Mouse (Mus musculus): ENCODE measurements at regions not wholly inside any gene's neighbourhood (a gene's known extent, or its start where the extent isn't known, plus 50 kb on each side); places are given as distances from the start of the nearest gene placed in this dataset.

DNA sequence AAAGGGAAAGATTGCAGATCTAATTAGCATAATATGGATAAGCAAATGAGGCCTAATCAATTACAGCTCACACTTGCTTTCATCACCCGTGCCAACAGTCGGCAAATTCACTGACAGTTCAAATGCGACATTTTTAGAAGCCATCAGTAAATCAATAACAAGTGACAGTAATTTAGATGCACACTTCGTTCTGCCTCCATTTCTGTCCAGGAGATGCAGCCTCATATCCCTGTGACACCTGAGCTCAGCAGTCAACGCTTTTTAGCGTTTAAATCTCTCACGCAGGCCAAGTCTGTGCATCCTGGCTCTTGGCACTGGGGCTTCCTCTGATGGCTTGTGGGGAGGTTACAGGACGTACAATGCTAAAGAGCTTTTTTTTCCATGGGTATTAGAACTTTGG is 218.0 kb downstream of the Nuf2 start:
- H3K27me3 ChIP-seq, result no peaks in the 10 kb centered on the region
- 0 out of 2 replicates have a peak, but pooled peaks cover 2% of the 10 kb centered on the region for H3K4me1 ChIP-seq
- no peak overlapping the region for H3K27ac ChIP-seq (replicated peaks)
- H3K36me3 ChIP-seq, result no peaks in the 10 kb centered on the region
- no peak overlapping the region for H3K9ac ChIP-seq
- no peaks in the 10 kb centered on the region for H3K9me3 ChIP-seq (replicated peaks)
- WGBS, result 62% methylated on average over 8 of the region's 8 CpGs
- no peak for ATAC-seq (ENCODE audit: insufficient number of reproducible peaks, low FRiP score, low TSS enrichment, low read depth)
- no peak overlapping the region for H3K4me3 ChIP-seq (replicated peaks)
- no peak overlapping the region for H3K4me2 ChIP-seq (replicated peaks)

DNA sequence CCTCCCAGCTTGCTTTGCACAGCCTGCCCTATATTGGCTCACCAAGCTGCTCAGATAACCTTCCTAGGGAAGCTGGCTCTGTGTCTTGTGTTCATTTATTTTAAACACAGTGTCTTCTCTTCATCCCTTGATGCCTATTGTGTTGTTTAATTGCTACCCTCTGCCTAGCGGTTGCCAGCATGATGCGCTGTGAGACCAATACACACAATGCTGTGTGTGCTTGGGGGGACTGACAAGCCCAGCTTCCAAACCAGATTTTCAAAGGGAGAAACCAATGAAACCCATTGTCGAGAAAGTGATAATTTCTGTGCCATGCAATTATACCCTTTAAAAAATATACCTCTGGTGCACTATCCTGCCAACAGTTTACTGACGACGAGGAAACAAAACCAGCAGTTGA is 247.8 kb downstream of the Nuf2 start:
- Histone ChIP-seq H3K36me3 (no peaks in the 10 kb centered on the region), H3K9ac (no peak overlapping the region), H3K27me3 (no peaks in the 10 kb centered on the region), H3K4me1 (no peaks in the 10 kb centered on the region), H3K9me3 (replicated peaks) (no peaks in the 10 kb centered on the region), H3K4me3 (replicated peaks) (no peak overlapping the region), H3K27ac (replicated peaks) (no peak overlapping the region), H3K4me2 (replicated peaks) (no peak overlapping the region)
- ATAC-seq (ENCODE audit: insufficient number of reproducible peaks, low FRiP score, low TSS enrichment, low read depth), result no peak
- 80% methylated on average over 5 of the region's 5 CpGs for WGBS

GRCm38 (mm10) chr1:169270750-169271149 is 260.5 kb downstream of the Nuf2 start:
- H3K4me3 ChIP-seq (replicated peaks), result no peak overlapping the region
- no peaks in the 10 kb centered on the region for H3K27me3 ChIP-seq
- no peak overlapping the region for H3K27ac ChIP-seq (replicated peaks)
- ATAC-seq (ENCODE audit: insufficient number of reproducible peaks, low FRiP score, low TSS enrichment, low read depth), result no peak
- 60% methylated on average over 4 of the region's 4 CpGs for WGBS
- H3K4me2 ChIP-seq (replicated peaks), result no peak overlapping the region
- H3K36me3 ChIP-seq, result no peaks in the 10 kb centered on the region
- no peak overlapping the region for H3K9ac ChIP-seq
- H3K4me1 ChIP-seq, result no peaks in the 10 kb centered on the region
- H3K9me3 ChIP-seq (replicated peaks), result no peaks in the 10 kb centered on the region

GRCm38 (mm10) chr1:169263984-169264660 is 267.1 kb downstream of the Nuf2 start:
- Histone ChIP-seq H3K9ac (no peak overlapping the region), H3K27ac (replicated peaks) (no peak overlapping the region), H3K36me3 (no peaks in the 10 kb centered on the region), H3K27me3 (no peaks in the 10 kb centered on the region), H3K9me3 (replicated peaks) (no peaks in the 10 kb centered on the region), H3K4me3 (replicated peaks) (no peak overlapping the region), H3K4me1 (no peaks in the 10 kb centered on the region), H3K4me2 (replicated peaks) (no peak overlapping the region)
- no peak for ATAC-seq (ENCODE audit: insufficient number of reproducible peaks, low FRiP score, low TSS enrichment, low read depth)
- WGBS, result 52% methylated on average over 5 of the region's 5 CpGs

DNA sequence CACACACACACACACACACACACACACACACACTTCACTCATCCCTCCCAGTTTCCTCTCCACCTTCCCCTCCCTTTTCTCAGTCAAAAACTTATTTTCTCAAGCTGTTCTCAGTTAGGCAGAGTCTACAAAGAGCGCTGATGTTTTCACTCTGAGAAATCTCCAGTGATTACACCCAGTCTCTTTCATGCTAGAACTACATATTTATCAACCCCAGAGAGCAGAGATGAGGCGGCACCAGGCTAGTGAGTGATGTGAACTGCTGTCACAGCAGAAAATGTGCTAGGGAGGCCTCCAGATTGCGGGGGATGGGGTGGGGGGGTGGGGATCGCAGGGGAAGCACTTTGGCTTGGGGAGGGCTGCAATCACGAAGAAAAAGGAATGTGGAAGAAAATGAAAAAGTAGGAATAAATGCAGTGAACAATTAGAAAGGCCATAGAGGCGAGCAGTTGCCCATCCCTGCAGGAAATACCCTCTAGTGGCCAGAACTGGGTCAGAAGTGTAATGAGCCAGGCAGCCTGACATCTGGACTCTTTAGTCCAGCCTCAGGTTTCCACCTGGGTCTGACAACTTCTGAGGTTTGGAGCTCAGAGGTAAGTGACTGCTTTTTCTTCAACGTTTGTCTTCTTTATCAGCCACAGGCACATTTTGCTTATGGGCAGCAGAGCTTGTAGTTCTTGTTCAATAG is 276.9 kb downstream of the Nuf2 start:
- no peaks in the 10 kb centered on the region for H3K27me3 ChIP-seq
- H3K4me3 ChIP-seq (replicated peaks), result no peak overlapping the region
- WGBS, result 30% methylated on average over 7 of the region's 7 CpGs
- H3K4me2 ChIP-seq (replicated peaks), result no peak overlapping the region
- H3K4me1 ChIP-seq, result no peaks in the 10 kb centered on the region
- no peaks in the 10 kb centered on the region for H3K36me3 ChIP-seq
- H3K9ac ChIP-seq, result no peak overlapping the region
- ATAC-seq (ENCODE audit: insufficient number of reproducible peaks, low FRiP score, low TSS enrichment, low read depth), result no peak
- no peak overlapping the region for H3K27ac ChIP-seq (replicated peaks)
- no peaks in the 10 kb centered on the region for H3K9me3 ChIP-seq (replicated peaks)

- Histone ChIP-seq H3K4me2 (replicated peaks) (no peak overlapping the region), H3K9me3 (replicated peaks) (no peaks in the 10 kb centered on the region), H3K4me3 (replicated peaks) (no peak overlapping the region), H3K27ac (replicated peaks) (no peak overlapping the region), H3K9ac (no peak overlapping the region), H3K4me1 (no peaks in the 10 kb centered on the region), H3K36me3 (no peaks in the 10 kb centered on the region), H3K27me3 (no peaks in the 10 kb centered on the region)
- ATAC-seq (ENCODE audit: insufficient number of reproducible peaks, low FRiP score, low TSS enrichment, low read depth), result no peak
- WGBS, result 77% methylated on average over 2 of the region's 2 CpGs
Measured at GRCm38 (mm10) chr1:169252189-169252588, 279.1 kb downstream of the Nuf2 start.

GRCm38 (mm10) chr1:169249021-169249420 is 282.2 kb downstream of the Nuf2 start:
- WGBS, result 82% methylated on average over 7 of the region's 7 CpGs
- ATAC-seq (ENCODE audit: insufficient number of reproducible peaks, low FRiP score, low TSS enrichment, low read depth), result no peak
- no peak overlapping the region for H3K9ac ChIP-seq
- H3K4me2 ChIP-seq (replicated peaks), result no peak overlapping the region
- H3K36me3 ChIP-seq, result no peaks in the 10 kb centered on the region
- no peaks in the 10 kb centered on the region for H3K27me3 ChIP-seq
- no peak overlapping the region for H3K4me3 ChIP-seq (replicated peaks)
- H3K4me1 ChIP-seq, result no peaks in the 10 kb centered on the region
- H3K9me3 ChIP-seq (replicated peaks), result no peaks in the 10 kb centered on the region
- H3K27ac ChIP-seq (replicated peaks), result no peak overlapping the region

DNA sequence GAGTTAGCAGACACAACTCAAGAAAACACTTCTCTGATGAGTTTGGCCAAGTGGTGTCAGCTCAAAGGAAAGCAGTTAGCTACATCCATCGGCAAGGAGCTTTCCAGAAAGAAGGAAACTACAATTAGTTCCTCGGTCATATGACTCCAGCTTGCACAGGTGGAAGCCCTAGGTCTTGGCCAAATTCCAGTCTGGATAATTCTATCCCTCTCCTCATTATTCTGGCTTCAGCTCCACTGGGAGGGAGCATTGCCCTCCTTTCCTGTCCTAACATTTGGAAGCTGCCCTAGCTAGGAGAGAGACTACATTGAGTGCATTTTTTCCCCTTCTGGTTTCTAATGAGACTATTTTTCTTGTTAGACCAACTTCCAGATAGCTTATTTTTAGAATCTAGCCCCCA is 290.9 kb downstream of the Nuf2 start:
- Histone ChIP-seq H3K27me3 (no peaks in the 10 kb centered on the region), H3K4me1 (no peaks in the 10 kb centered on the region), H3K4me2 (replicated peaks) (no peak overlapping the region), H3K4me3 (replicated peaks) (no peak overlapping the region), H3K27ac (replicated peaks) (no peak overlapping the region), H3K9me3 (replicated peaks) (no peaks in the 10 kb centered on the region), H3K9ac (no peak overlapping the region), H3K36me3 (no peaks in the 10 kb centered on the region)
- ATAC-seq (ENCODE audit: insufficient number of reproducible peaks, low FRiP score, low TSS enrichment, low read depth), result no peak
- 49% methylated on average over 2 of the region's 2 CpGs for WGBS

GRCm38 (mm10) chr1:169238671-169239090 is 292.6 kb downstream of the Nuf2 start:
- H3K4me2 ChIP-seq (replicated peaks), result 0 out of 2 replicates have a peak overlapping the region, but pooled peaks have one; percentile 21
- H3K4me3 ChIP-seq (replicated peaks), result no peak overlapping the region
- H3K27ac ChIP-seq (replicated peaks), result no peak overlapping the region
- no peaks in the 10 kb centered on the region for H3K36me3 ChIP-seq
- H3K9me3 ChIP-seq (replicated peaks), result no peaks in the 10 kb centered on the region
- H3K4me1 ChIP-seq, result no peaks in the 10 kb centered on the region
- no peak overlapping the region for H3K9ac ChIP-seq
- H3K27me3 ChIP-seq, result no peaks in the 10 kb centered on the region
- ATAC-seq (ENCODE audit: insufficient number of reproducible peaks, low FRiP score, low TSS enrichment, low read depth), result no peak
- WGBS, result 19% methylated on average over 16 of the region's 16 CpGs

DNA sequence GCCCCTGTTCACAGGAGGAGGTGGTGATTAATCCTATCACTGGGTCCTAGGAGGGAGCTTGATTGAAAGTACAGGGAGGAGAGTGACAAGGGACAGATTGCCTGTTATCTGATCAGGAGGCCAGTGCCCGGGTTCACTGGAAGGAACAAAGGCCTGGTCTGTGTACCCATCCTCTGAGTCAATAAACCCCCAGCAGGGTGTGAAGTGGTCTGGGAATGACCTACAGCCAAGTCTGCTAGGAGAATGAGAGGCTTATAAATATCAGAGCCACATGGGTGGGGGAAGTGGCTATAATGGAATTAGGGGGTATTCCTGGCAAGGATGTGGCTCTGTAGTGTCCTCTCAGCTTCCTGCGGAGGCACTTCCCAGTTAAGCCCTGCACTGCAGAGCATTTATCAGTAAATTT is 296.0 kb downstream of the Nuf2 start:
- no peak for ATAC-seq (ENCODE audit: insufficient number of reproducible peaks, low FRiP score, low TSS enrichment, low read depth)

GRCm38 (mm10) chr1:169233368-169233767 is 297.9 kb downstream of the Nuf2 start:
- Histone ChIP-seq H3K27ac (replicated peaks) (no peak overlapping the region), H3K4me3 (replicated peaks) (no peak overlapping the region), H3K9me3 (replicated peaks) (no peaks in the 10 kb centered on the region), H3K4me2 (replicated peaks) (no peak overlapping the region), H3K36me3 (no peaks in the 10 kb centered on the region), H3K27me3 (no peaks in the 10 kb centered on the region), H3K9ac (no peak overlapping the region), H3K4me1 (no peaks in the 10 kb centered on the region)
- ATAC-seq (ENCODE audit: insufficient number of reproducible peaks, low FRiP score, low TSS enrichment, low read depth), result no peak
- WGBS, result 75% methylated on average over 3 of the region's 3 CpGs

More for the DNA sequence above, 296.0 kb downstream of the Nuf2 start:
- Histone ChIP-seq H3K9ac (no peak overlapping the region), H3K27ac (replicated peaks) (no peak overlapping the region), H3K4me3 (replicated peaks) (no peak overlapping the region), H3K36me3 (no peaks in the 10 kb centered on the region), H3K4me2 (replicated peaks) (no peak overlapping the region), H3K4me1 (no peaks in the 10 kb centered on the region), H3K27me3 (no peaks in the 10 kb centered on the region), H3K9me3 (replicated peaks) (no peaks in the 10 kb centered on the region)
- 39% methylated on average over 2 of the region's 2 CpGs for WGBS

- no peaks in the 10 kb centered on the region for H3K9me3 ChIP-seq (replicated peaks)
- no peak overlapping the region for H3K4me2 ChIP-seq (replicated peaks)
- H3K27me3 ChIP-seq, result no peaks in the 10 kb centered on the region
- no peak for ATAC-seq (ENCODE audit: insufficient number of reproducible peaks, low FRiP score, low TSS enrichment, low read depth)
- H3K36me3 ChIP-seq, result no peaks in the 10 kb centered on the region
- H3K27ac ChIP-seq (replicated peaks), result no peak overlapping the region
- 67% methylated on average over 4 of the region's 4 CpGs for WGBS
- H3K4me3 ChIP-seq (replicated peaks), result no peak overlapping the region
- no peak overlapping the region for H3K9ac ChIP-seq
- no peaks in the 10 kb centered on the region for H3K4me1 ChIP-seq
Measured at GRCm38 (mm10) chr1:169230097-169230496, 301.2 kb downstream of the Nuf2 start.
